Mouse (Mus musculus) ES-E14 (cell line): ENCODE measurements at regions not wholly inside any gene's neighbourhood (a gene's known extent, or its start where the extent isn't known, plus 50 kb on each side); places are given as distances from the start of the nearest gene placed in this dataset.
A peak's percentile ranks its signal among the peaks of the same experiment; 100 is the strongest.

Experiments used
- DNase-seq: peaks from one replicate; pipeline ENCODE4 v3.0.0-alpha.2; 2013; ENCODE audit warnings: low read depth, low spot score
- H3K27ac ChIP-seq: 2 replicates; pipeline ENCODE4 v1.5.1; 2012; ENCODE audit warnings: low read depth, mild to moderate bottlenecking, low read length, moderate library complexity, mixed read lengths; ENCODE audit not compliant: poor library complexity, insufficient read depth, severe bottlenecking
- H3K36me3 ChIP-seq: 2 replicates; pipeline ENCODE4 v1.6.1; 2012; ENCODE audit warnings: mild to moderate bottlenecking, low read length, moderate library complexity, mixed read lengths; ENCODE audit not compliant: control insufficient read depth, poor library complexity, insufficient read depth, severe bottlenecking
- H3K4me1 ChIP-seq, 2 experiments: fragments of 150-350 bp in 1 of 2; sonication (generic) in 1 of 2; 2 replicates each; pipeline ENCODE4 v1.6.1; 2012; ENCODE audit warnings: low read length in 2 of 2, mild to moderate bottlenecking in 1 of 2, mixed read lengths in 1 of 2; ENCODE audit not compliant: control insufficient read depth in 2 of 2, insufficient read depth in 2 of 2, poor library complexity in 1 of 2
- H3K4me3 ChIP-seq, 2 experiments: fragments of 150-350 bp in 1 of 2; sonication (generic) in 1 of 2; 2 replicates each; pipeline ENCODE4 v1.5.1; 2012; ENCODE audit warnings: low read length in 2 of 2, low read depth in 1 of 2, mild to moderate bottlenecking in 1 of 2, mixed read lengths in 1 of 2; ENCODE audit not compliant: insufficient read depth in 1 of 2, poor library complexity in 1 of 2, severe bottlenecking in 1 of 2
- H3K9ac ChIP-seq: 2 replicates; pipeline ENCODE4 v1.6.1; 2012; ENCODE audit warnings: low read depth, mild to moderate bottlenecking, low read length, mixed read lengths; ENCODE audit not compliant: poor library complexity, insufficient read depth, severe bottlenecking
- H3K9me3 ChIP-seq: fragments of 150-350 bp; sonication (generic); 2 replicates; pipeline ENCODE4 v1.6.1; 2012; ENCODE audit warnings: low read depth, mild to moderate bottlenecking, low read length; ENCODE audit not compliant: control insufficient read depth, insufficient read depth
- CHD2 ChIP-seq: IDR thresholded peaks from 2 replicates; pipeline ENCODE4 v1.6.1; 2014; ENCODE audit warnings: mild to moderate bottlenecking, low read depth, low read length, inconsistent platforms
- HCFC1 ChIP-seq: IDR thresholded peaks from 2 replicates; pipeline ENCODE4 v1.6.1; 2012; ENCODE audit warnings: low read length, inconsistent platforms, borderline replicate concordance; ENCODE audit not compliant: insufficient read depth
- MAFK ChIP-seq: IDR thresholded peaks from 2 replicates; pipeline ENCODE4 v1.6.1; 2014; ENCODE audit warnings: mild to moderate bottlenecking, low read depth, low read length, inconsistent platforms; ENCODE audit not compliant: insufficient read depth
- ZC3H11A ChIP-seq: IDR thresholded peaks from 2 replicates; pipeline ENCODE4 v1.6.1; 2012; ENCODE audit warnings: low read depth, mild to moderate bottlenecking, inconsistent platforms, low read length, borderline replicate concordance
- ZNF384 ChIP-seq: IDR thresholded peaks from 2 replicates; pipeline ENCODE4 v1.6.1; 2012; ENCODE audit warnings: low read depth, low read length, inconsistent platforms
- in situ Hi-C, 2 experiments: fragments of 600-800 bp; cut with MboI; formaldehyde crosslinking; loops; one replicate each; pipeline ENCODE4 v1.15.1; 2025; ENCODE audit warnings: low sequenced_read_pairs in 2 of 2, inconsistent platforms in 1 of 2; ENCODE audit not compliant: unreplicated experiment in 2 of 2

DNA sequence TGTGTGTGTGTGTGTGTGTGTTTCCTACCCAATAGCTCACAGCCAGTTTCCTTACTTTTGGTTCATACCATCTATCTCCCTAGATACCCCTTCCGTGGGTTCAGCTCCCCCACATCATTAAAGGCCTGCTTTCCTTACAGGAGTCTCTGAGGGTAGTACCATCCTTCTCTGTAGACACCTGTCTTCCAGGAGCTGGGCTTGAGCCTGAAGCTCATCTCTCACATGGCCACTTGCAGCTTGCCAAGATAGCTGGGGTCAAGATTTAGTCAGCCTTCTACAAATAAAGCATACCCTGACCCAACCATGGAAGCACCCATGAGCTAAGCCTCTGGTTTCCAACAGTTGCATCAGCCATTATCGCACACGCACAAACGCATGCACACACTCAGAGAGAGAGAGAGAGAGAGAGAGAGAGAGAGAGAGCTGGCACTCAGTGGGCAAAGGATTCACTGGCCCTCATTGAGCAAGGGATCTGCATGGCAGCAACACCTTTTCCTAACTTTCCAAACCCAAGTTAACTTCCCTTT is 88.3 kb upstream of the Pabpc6 start:
- H3K4me3 ChIP-seq: no peak overlapping the region
- H3K9ac ChIP-seq: no peak overlapping the region
- TF ChIP-seq ZC3H11A (no peak), HCFC1 (no peak), CHD2 (no peak), ZNF384 (no peak), MAFK (no peak)
- DNase-seq: no peak
- peaks cover 0 to 2% of the 10 kb centered on the region in 2 experiments; a peak in 1 of 4 replicates for H3K4me1 ChIP-seq
- in situ Hi-C loops: no loop called here
- no peaks in the 10 kb centered on the region for H3K36me3 ChIP-seq
- no peak overlapping the region for H3K27ac ChIP-seq
- no peaks in the 10 kb centered on the region for H3K9me3 ChIP-seq

DNA sequence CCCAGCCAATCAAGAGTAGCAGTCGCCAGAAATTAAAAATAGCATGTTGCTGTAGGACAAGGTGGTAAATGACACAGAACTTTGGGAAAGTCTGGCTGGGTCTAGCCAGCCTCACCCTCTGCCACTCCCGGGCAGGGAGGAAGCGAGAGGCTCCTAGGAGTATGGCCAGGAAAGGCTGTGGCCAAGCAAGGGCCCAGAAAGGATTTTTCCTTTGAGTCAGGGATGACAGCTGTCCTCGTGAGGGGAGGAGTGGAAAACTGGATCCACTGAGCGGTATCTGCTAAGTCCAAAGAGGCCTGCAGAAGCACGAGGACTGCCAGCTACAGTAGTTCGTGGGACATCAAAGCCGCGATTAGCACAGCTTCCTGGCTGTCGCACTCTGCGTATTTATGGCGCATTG is 87.2 kb upstream of the Pabpc6 start:
- no peak overlapping the region for H3K9ac ChIP-seq
- H3K9me3 ChIP-seq: no peaks in the 10 kb centered on the region
- no peak for DNase-seq
- no peaks in the 10 kb centered on the region for H3K36me3 ChIP-seq
- TF ChIP-seq CHD2 (no peak), ZC3H11A (no peak), MAFK (no peak), ZNF384 (no peak)
- peaks cover 0 to 2% of the 10 kb centered on the region in 2 experiments; a peak in 1 of 4 replicates for H3K4me1 ChIP-seq
- H3K27ac ChIP-seq: no peak overlapping the region
- in situ Hi-C loops: no loop called here
- no peak overlapping the region for H3K4me3 ChIP-seq

DNA sequence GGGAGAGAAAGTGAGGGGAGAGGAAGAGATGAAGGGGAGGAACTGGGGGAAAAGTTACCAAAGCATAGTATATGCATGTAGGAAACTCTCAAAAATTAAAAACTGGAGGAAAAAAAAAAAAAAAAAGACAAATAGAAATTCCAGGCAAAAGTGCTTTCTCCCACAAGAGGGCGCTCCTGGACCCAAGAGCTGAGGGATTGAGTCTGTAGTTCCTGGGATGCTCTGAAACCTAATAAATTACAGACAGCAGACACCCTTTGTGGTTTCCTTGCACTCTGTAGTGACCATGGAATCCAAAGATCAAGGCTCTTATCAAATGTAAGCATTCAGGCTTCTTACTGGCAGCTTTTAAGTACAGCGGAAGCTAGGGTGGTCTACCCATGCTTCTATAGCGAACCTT is 86.7 kb upstream of the Pabpc6 start:
- Histone ChIP-seq H3K36me3 (no peaks in the 10 kb centered on the region), H3K9ac (no peak overlapping the region), H3K4me3 (no peak overlapping the region), H3K27ac (no peak overlapping the region), H3K9me3 (no peaks in the 10 kb centered on the region), H3K4me1 (peaks cover 0 to 2% of the 10 kb centered on the region in 2 experiments; a peak in 1 of 4 replicates)
- in situ Hi-C loops: no loop called here
- DNase-seq: no peak
- TF ChIP-seq CHD2 (no peak), ZC3H11A (peak; percentile 88), HCFC1 (no peak), MAFK (no peak), ZNF384 (peak; percentile 95)

DNA sequence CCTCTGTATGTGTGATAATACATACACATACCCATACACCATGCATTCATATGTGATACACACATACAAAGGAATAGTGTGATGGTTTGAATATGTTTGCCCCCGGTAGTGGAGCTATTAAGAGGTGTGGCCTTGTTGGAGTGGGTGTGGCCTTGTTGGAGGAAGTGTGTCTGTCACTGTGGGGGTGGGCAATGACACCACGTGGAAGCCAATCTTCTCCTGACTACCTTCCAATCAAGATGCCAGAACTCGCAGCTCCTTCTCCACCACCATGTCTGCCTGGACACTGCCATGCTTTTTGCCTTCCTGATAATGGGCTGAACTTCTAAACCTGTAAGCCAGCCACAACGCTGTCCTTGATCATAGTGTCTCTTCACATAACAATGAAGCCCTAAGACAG is 86.1 kb upstream of the Pabpc6 start:
- no peak overlapping the region for H3K27ac ChIP-seq
- in situ Hi-C loops: no loop called here
- TF ChIP-seq MAFK: no peak
- TF ChIP-seq CHD2: no peak
- no peak for TF ChIP-seq ZNF384
- no peak for TF ChIP-seq HCFC1
- TF ChIP-seq ZC3H11A: no peak
- DNase-seq: no peak
- no peaks in the 10 kb centered on the region for H3K9me3 ChIP-seq
- no peaks in the 10 kb centered on the region for H3K36me3 ChIP-seq
- peaks cover 0 to 2% of the 10 kb centered on the region in 2 experiments; a peak in 1 of 4 replicates for H3K4me1 ChIP-seq
- H3K9ac ChIP-seq: no peak overlapping the region
- H3K4me3 ChIP-seq: no peak overlapping the region
